Mouse (Mus musculus) CH12.LX (cell line): ENCODE results near the gene Ube2h.

Source experiments
- CTCF ChIP-seq, 2 experiments: IDR thresholded peaks in 1 of 2; conservative IDR thresholded peaks in 1 of 2; 2 replicates each; pipeline ENCODE4 v1.5.1; 2011 to 2012; ENCODE audit warnings: low read depth in 2 of 2, low read length in 2 of 2, improper control_type of control experiment in 1 of 2, inconsistent platforms in 1 of 2, mild to moderate bottlenecking in 1 of 2, moderate library complexity in 1 of 2
- KAT2A ChIP-seq: IDR thresholded peaks from 2 replicates; pipeline ENCODE4 v1.6.1; 2012; ENCODE audit warnings: low read length, improper control_type of control experiment, inconsistent platforms; ENCODE audit not compliant: insufficient replicate concordance
- MAFK ChIP-seq: IDR thresholded peaks from 2 replicates; pipeline ENCODE4 v1.6.1; 2011; ENCODE audit warnings: low read length, improper control_type of control experiment; ENCODE audit not compliant: insufficient replicate concordance
- USF1 ChIP-seq: IDR thresholded peaks from 2 replicates; pipeline ENCODE4 v1.6.1; 2014; ENCODE audit warnings: low read depth, mild to moderate bottlenecking, inconsistent platforms, low read length, improper control_type of control experiment
- ZC3H11A ChIP-seq: IDR thresholded peaks from 2 replicates; pipeline ENCODE4 v1.6.1; 2012; ENCODE audit warnings: low read depth, mild to moderate bottlenecking, inconsistent platforms, low read length, improper control_type of control experiment

DNA sequence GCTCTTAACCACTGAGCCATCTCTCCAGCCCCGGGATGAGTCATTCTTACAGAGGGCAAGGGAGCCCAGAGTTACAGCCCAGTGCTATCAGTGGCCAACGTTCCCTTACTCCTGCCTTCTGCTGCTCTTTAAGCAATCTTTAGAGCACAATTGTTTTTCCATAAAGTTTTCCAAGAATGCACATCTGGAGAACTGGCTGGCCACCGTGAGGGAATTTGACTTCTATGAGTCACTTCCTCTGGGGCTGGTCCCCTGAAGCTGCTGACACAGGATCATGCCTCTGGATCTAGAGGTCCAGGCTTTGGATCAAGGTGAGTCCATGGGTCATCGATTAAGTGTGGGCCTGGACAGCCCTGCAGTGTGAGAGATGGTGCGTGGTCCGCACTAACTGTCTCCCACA is 39.7 kb upstream of the Ube2h start:
- TF ChIP-seq USF1 (no peak), MAFK (no peak), ZC3H11A (no peak), CTCF (conservative IDR thresholded peaks at IDR 0.05 in 1 of 2, IDR thresholded peaks at IDR 0.05 in 1 of 2; ENCODE audit: low read depth in 2 of 2, low read length in 2 of 2) (no peak), KAT2A (no peak)
